Mouse (Mus musculus) spleen, adult 2 months (tissue): ENCODE results near the gene Alg14.

Experiments used
- CTCF ChIP-seq: fragments of 200-500 bp; IDR thresholded peaks from 2 replicates; pipeline ENCODE4 v1.5.1; 2011; ENCODE audit warnings: mild to moderate bottlenecking, inconsistent platforms; ENCODE audit not compliant: insufficient read depth, insufficient read length, insufficient replicate concordance; ENCODE audit errors: extremely low read depth
- POLR2A ChIP-seq: fragments of 200-500 bp; IDR thresholded peaks from 2 replicates; pipeline ENCODE4 v1.6.1; 2011; ENCODE audit warnings: low read depth, low read length, inconsistent platforms

DNA sequence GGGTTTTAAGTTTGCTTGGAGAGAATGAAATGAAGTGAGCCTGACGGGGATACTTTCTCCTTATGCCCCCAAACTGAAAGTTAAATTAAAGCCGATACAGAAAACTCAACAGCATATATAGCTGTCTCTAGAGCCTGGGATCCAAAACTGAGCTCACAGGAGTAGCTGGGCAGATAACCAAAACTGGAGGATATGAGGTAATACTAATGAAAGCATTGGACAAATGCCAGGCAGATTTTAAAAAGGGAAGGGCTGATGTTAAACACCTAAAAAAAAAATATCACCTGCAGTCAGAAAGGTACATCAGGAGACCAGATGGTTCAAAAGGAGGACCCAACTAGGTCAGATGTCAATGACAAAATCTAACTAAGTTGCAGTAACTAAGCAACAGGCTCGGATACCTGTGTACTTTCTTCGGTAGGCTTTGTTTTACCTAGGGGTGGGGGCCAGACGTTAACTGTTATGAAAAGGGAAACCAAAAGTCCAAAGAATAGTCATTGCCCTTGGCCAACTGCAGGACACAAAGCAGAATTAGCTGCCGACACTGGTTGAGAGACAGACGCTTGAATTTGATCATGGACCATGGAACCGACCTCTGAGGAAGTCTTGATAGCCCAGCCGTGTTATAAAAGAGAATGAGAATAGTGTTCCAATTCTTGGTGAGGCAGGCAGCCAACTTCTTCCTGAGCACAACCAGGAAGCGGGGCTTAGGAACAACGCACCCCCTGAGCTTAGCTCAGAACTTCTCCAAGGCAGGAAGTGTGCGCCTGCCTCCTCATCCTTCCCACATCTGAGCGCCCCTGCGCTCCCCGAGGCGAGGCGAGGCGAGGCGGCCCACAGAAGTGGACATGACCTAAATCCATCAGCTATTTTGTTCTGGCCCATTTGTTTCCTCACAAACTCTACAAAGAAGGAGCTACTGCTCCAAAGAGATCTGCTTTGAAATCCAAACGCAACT, 32.8 kb upstream of the Alg14 start:
- TF ChIP-seq POLR2A: no peak
- TF ChIP-seq CTCF: no peak
